Mouse (Mus musculus): ENCODE measurements at regions not wholly inside any gene's neighbourhood (a gene's known extent, or its start where the extent isn't known, plus 50 kb on each side); places are given as distances from the start of the nearest gene placed in this dataset.

DNA sequence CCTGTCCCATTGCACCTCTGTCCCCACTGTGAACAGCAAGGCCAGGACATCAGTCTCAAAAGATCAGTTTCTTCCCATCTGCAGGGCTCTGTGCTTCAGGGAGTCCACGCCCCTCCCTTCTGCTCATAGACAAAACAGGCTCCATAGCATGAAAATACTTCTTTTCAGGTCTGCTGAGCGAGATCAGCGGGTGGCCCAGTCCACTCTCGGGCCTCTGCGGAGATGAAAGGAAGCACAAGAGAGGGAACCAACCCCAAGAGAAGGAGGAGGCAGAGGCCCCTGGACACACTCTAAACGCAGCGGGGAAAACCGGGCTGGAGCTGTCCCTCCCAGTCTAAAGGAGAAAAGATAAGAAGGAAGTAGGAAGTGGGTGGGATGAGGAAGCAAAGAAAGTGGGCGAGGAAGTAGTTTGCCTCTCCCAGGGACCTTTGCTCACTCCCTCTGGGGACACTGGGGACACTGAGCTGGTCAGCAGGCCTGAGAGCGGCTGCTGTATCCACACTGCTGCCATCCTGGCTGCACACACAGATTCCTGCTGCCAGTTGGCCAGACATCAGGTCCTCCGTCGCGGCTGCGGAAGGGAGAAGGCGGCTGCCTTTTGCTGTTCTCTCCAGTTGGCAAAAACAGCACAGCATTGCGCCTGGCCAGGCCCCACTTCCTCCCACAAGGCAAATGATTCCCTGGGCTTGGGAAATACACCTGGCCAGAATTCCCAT lies 143.5 kb downstream of the Rybp start:
- DNase-seq (ENCODE audit: low read depth, low spot score) = peak; percentile 72

GRCm38 (mm10) chr6:100141225-100141624 lies 146.1 kb downstream of the Rybp start:
- DNase-seq (ENCODE audit: low read depth, low spot score) = no peak

DNA sequence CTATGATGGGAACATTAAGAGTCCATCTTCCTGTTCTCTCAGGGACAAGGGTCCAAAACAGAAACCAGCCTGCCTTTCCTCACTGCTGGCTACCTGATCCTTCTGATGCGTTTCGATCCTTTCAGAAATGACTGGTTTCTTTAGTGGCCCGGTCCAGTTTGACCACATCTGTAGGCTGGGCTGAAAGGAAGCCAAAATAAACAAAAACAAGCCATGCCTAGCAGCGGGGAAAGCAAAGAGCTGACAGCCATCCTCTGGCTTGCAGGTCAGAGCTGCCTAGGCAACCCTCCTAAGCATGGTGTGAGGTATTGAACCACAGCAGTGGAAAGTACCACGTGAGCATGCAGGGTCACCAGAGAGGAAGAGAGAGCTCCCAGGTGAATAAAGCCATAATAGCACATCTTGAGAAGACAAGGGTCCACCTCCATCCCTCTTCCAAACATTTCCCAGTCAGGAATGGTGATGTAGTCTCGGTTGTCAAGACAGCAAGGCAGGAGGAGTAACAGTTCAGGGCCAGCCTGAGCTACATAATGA lies 146.6 kb downstream of the Rybp start:
- DNase-seq (ENCODE audit: low read depth, low spot score) = no peak

DNA sequence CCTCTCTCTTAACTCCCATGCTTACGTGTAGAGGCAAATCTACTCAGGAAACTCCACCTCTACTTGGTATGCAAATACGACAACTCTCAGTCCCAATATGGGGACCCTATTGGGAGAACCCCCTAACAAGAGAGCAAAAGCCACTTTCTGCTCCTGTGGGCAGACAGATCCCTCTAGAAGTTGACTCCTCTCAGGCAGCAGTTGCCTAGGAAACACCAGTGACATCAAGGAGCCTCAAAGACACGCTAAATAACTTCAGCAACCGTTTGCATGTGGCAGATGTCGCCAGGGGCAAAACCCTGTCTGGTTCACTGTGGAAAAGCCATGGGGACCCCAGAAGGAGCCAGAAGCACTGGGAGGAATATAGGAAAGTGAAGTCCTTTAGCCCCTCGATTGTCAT lies 147.5 kb downstream of the Rybp start:
- no peak for DNase-seq (ENCODE audit: low read depth, low spot score)

GRCm38 (mm10) chr6:100138659-100139058 lies 148.6 kb downstream of the Rybp start:
- no peak for DNase-seq (ENCODE audit: low read depth, low spot score)

DNA sequence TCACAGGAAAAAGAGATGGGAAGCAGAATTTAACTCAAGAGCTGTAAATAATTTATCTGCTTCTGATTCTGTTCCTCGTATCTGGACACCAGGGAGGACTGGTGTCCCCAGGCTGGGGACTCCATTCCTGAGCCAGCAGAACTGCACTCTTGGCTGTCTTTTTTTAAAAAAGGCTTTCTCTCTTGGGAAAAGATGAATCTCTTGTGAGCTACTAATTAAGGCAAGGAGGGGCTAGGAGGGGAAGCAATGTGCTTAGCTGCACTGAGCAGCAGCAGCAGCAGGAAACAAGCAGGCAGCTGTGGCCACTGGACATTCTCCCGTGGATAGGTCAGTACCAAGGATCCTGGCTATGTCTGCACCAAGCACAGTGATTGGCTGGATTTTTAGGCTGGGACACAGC lies 152.1 kb downstream of the Rybp start:
- no peak for DNase-seq (ENCODE audit: low read depth, low spot score)

DNA sequence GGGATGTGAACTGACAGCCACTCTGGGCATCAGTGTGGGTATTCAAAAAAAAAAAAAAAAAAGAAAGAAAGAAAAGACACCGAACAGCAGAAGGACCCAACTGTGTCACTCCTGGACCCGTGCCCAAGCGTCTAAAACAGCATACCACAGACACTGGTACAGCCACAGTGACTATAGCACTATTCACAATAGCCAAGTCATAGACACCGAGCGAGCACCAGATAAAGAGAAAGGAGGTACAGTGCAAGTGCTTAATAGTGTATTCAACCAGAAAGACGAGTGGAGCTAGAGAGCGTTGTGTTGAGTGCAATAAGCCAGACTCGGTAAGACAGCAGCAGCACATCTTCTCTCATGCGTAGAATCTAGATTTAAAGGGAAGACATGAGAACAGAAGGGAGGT lies 153.3 kb downstream of the Rybp start:
- no peak for DNase-seq (ENCODE audit: low read depth, low spot score)

DNA sequence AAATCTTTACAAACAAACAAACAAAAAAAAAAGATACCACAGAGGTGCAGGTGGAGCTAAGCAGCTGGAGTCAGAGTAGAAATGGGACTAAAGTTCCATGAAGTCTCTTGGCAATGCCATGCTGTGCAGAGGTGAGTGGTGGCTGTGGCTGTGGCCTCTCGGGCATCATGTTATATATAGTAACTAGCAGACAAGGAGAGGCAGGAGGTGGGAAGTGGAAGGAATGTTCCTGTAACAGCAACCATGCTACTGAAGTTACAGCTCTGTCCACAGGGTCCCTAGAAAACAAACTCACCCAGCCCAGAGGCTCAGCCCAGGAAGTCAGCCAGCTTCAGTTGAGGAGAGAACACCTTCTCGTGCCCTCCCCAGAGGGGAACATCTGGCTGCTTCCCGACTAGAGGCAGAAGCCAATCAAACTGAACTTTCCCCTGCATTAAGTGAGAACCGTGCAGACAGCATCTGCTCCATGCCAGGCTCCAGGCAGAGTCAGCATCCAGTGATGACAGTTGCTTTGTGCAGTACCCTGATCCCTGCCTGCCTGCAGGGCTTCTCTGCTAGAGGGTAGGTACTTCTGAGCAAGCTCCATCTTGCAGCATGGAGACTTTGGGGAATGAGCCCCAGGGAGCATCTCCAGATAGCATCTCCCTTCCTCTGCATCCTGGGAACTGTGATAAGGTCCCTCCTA lies 154.2 kb downstream of the Rybp start:
- DNase-seq (ENCODE audit: low read depth, low spot score) = no peak

DNA sequence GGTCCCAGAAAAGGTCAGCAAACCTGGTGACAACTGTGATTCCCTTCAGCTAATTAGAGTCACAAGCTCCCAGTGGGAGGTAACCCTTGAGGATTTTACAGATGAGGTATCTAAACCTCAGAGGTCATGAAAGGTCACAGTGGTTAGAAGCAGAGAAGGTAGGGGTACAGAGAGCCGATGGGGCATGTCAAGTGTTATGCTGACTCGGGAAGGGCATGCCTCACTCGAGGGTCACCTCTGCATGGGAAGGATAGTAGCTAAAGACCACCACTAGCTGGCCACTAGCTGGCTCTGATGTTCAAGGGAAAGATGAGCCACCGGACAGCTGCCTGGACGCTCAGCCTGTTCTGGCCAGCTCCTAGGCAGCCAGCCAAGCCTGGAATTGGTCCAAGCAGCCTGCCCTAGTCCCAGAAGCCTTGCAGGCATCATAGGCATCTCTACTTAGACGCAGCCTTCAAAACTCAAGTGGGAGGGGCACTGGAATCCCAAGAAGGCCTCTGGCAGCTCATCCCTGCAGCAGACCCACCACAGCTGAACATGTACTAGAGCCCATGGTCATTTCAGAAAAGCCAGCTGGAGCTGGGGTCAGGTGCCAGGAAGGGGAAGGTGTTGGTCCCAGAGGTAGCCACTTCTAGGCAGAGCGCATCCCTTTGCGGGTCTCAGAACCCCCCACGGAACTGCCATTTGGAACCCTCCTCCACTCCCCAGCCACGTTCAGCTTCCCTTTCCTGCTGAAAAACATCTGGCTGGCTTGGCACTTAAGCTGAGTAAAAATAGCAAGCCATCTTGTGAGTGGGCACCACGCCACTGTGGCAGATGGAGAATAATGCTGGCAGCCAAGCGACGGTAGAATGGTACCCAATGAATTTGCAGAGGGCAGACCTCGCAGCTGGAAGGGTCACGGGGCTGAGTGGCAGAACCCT lies 159.8 kb downstream of the Rybp start:
- DNase-seq (ENCODE audit: low read depth, low spot score) = peak; percentile 68

DNA sequence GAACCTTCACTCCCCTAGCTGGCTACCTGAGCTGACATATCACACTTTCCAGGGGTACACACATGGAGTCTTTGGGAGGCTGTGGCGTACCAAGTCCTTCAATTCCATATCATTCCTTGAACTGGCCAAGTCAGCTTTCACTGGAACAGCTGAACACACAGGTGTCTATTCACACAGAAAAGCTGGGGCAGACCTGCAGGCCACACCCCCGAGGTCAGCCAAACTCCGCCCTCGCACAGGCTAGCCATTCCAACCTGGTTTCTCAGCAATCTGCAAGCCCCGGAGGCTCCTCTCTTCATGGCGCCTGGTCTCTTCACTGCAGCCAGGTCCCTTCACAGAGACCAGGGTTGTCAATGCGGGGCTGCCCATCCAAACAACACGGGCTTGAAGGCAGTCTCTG lies 160.5 kb downstream of the Rybp start:
- no peak for DNase-seq (ENCODE audit: low read depth, low spot score)

GRCm38 (mm10) chr6:100126326-100126725 lies 161.0 kb downstream of the Rybp start:
- DNase-seq (ENCODE audit: low read depth, low spot score) = no peak

DNA sequence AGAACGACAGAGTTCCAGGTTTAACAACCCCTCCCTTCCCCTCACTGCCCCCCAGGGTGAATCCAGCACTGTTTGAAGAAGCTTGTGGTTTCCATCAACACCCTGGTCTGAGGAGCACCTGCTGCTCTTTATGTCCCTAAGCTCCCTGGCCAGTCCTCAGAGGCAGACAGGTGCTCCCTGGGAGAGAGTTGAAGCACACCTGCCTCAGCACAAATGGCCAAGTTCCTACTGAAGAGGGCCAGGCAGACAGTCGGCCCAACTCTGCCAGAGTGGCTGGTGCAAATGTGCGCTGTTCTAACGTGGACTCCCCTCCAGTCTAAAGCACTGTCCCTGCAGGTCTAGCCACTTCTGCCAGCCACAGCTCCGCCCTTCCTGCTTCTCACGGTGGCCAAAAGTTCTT lies 166.0 kb downstream of the Rybp start:
- DNase-seq (ENCODE audit: low read depth, low spot score) = no peak

- no peak for DNase-seq (ENCODE audit: low read depth, low spot score)
Measured at GRCm38 (mm10) chr6:100120017-100120944, 167.0 kb downstream of the Rybp start.

DNA sequence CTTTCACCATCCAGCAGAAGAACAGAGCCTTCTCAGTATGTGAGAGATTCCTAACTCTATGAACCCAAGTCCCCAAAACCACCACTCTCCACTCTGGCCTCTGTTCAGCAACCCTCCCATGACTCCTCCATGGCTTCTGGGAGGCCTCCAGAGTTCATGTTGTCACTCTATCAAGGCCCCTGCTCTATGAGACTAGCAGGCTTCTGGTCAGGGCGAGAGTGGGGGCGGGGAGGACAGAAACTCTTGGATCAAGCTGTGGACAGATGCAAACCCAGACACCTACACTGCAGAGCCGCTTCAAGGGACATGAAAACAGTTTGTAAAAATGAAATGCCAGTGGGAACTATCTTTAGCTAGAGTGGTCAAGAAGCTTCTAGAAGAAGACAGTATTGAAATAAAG lies 170.2 kb downstream of the Rybp start:
- DNase-seq (ENCODE audit: low read depth, low spot score) = no peak

DNA sequence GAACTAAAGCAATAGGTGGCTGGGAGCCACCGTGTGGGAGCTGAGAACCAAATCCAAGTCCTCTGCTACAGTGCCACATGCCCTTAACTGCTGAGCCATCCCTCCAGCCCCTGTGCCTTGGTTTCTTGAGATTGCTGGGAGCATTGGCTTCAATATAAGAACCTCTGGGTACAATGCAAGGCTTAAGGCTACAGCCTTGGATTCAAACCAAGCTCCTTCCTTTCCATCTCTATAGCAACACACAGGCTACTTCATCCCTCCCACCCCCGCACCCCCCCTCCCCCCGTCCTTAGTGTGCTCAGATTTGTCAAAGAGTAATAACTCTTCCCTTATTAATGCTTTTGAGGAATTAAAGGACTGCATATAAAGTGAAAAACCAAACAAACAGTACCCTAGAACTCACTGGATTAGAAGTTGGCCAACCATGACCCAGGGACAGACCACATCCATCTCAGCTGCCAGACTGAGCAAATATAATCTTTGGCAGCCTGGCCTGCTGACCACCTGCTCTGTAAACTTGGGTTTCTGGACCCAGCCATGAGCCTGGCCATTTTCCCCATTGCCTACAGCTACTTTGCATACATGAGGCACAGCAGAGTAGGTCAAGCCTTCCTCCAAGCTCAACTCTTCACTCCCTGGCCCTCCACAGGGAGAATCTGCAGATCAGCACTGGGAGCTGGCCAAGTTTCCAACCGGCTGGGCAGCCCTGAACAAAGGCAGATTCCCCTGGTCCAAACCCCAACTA lies 173.7 kb downstream of the Rybp start:
- no peak for DNase-seq (ENCODE audit: low read depth, low spot score)

DNA sequence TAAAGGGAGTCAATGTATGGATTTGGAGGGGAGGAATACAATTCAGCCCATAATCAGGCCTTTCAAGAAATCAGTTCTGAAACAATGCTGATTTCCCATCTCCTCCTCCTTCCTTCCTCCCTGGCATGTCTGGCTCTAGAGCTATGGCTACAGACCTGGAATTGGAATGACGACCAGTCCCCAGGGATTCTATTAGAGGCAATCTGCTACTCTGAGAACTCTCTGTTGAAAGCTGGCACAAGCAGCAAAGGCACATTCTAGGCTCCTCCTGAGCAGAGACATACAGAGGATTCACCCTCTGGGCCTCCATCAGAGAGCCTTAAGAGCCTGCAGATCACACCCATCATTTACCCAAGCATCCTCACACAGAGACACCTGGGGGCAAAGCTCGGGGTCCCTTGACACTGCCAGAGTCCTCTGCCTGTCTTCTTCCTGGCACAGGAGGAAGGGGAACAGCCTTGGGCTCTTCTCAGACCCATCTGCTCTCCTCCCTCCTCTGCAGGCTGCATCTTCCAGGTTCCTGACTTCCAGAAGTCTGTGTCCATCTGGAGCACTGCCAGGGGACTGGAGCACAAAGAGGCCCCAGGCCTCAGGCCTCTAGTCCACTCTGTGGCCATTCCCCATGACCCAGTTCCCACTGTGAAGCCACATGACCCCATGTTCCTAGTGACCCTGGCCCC lies 176.2 kb downstream of the Rybp start:
- DNase-seq (ENCODE audit: low read depth, low spot score) = no peak

- no peak for DNase-seq (ENCODE audit: low read depth, low spot score)
Measured at GRCm38 (mm10) chr6:100109979-100110378, 177.3 kb downstream of the Rybp start.

DNA sequence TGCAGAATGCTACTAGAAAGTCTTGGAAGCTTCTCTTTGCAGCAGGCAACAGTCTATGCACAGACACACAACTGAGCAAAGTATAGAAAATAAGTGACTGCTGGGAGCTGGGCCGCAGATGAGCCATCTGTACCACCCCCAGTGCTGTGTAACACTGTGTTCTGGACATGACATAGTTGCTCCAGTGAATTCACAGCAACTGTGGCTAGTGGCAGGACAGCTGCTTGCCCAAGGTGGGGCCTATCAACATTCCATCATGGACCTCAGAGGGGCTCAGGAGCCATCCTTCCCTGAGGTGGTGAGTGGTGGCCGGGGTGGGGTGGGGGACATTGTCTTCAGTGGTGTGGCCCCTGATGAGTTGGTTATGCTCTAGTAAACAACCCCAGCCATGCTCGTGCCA lies 177.9 kb downstream of the Rybp start:
- DNase-seq (ENCODE audit: low read depth, low spot score) = no peak

DNA sequence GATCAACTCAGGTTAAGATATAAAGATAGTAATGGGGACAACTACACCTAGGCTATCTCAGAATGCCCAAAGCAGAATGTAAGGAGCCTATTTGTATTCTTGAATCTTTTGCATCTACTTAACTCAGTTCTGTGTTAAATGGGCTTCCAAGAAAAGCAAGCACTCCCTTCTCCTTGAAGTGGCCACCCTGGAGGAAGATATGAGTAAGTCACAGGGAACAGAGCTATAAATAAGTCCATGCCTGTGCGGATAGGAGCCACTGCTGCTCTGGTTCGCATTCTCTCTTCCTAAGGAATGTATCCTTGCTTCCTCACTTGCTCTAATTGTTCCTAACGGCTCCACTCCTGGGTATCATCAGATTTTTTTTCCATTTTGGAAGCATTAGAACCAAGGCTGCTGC lies 179.8 kb downstream of the Rybp start:
- no peak for DNase-seq (ENCODE audit: low read depth, low spot score)

GRCm38 (mm10) chr6:100107066-100107465 lies 180.2 kb downstream of the Rybp start:
- DNase-seq (ENCODE audit: low read depth, low spot score) = no peak
